Mouse (Mus musculus): ENCODE measurements around the gene Tacc3.

Gene Tacc3

DNA sequence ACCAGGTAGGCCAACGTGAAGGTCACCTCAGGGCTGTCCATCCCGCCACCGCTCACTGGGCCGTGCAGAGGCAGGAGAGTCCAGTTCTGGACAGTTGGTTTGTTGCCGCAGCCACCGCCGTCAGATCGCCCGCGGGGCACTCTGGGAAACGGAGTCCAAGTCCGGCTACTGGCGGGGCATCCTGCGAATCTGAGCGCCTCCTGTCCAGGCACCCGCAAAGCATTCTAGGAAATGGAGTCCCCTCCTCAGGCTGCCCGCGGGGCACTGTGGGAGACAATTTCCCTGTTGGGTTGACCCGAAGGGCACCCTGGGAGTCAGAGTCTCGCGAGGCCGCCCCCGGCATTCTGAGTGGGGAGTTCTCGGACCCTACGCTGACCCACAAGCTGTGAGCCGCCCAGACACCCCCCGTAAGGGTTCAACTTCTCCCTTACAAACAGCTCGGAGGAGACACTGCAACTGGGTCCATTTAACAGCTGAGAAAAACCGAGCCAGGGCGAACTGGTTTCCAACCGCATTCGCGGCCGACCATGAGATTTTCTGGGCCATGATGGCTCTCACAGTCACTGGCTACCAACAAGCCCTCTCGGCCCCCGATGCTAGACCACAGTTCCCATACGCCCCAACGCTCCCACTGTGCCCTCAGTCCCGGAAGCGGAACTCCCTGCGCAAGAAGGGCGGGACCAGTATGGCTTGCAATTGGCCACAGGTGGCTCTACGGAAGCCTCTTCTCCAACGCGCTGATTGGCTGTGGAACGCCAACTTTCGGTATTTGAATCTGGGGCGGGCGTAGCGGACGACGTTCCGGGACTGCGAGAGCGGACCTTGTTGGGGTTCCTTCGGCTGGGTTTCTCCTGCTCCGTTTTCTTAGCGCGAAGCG is at the start of gene Tacc3, which contains the start of gene Tmem129:
Gene Tacc3, plus strand, starts transcription at position 342 of the 877 bp plus-strand sequence.
Gene Tmem129, minus strand, starts transcription at position 630 of the 877 bp plus-strand sequence.
- DNase-seq (ENCODE audit: low spot score): peak; percentile 99

DNA sequence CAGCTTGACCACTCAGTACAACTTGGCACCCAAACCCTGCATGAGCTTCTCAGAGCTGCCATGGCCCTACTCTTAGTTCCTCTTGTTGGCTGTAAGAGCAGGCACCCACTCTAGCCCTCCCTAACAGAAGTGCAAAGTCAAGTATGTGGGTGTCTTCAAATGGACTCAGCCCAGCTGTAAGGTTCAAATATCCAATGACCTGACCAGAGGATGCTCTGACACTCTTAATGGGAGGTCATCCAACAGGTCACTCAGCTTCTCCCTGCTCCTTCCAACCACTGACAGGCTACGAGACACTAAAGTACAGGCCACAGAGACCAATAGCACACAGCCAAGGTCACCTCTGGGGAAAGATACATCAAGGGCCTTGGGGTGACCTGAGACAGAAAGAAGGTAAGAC is 48.7 kb upstream of the Tacc3 start:
- no peak for DNase-seq (ENCODE audit: low spot score)

GRCm38 (mm10) chr5:33611795-33612194 is 46.1 kb upstream of the Tacc3 start:
- DNase-seq (ENCODE audit: low spot score): no peak

DNA sequence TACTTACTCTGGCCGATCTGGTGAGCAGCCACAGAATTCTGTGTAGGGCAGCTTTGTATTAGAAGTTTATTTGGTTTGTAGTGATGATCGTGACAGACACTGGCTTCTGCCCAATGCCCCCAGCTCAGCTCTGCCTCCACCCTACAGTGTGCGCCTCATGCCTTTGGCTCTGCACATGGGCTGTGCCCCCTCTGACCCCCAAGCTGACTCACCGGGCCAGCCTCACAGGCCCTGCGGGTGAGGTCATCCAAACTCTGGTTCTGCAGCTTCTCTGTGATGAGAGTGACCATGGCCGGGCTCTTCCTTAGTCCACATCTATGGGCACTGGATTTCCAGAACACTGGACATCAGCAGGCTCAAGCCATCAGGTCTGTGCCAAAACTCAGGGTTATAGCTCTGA is 43.5 kb upstream of the Tacc3 start:
- DNase-seq (ENCODE audit: low spot score): no peak

GRCm38 (mm10) chr5:33622671-33623070 is 35.3 kb upstream of the Tacc3 start:
- no peak for DNase-seq (ENCODE audit: low spot score)

DNA sequence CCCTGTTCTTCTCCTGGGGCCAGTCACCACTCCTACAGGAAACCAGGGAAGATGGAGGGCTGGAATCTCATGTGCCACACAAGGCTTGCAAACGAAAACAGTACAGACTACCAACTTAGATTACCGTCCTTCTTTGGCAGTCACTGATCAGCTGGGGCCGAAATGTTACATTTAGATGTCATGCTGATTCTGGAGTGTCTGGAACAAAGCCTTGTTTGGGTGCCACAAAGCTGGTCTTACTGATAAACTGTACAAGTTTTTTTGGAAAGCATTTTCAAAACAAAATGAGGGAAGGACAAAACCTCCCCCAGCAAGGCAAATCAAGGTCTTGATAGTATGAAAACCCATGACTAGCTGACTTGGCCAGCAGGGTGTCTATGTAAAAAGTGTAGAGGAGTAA is 34.2 kb upstream of the Tacc3 start:
- DNase-seq (ENCODE audit: low spot score): no peak

DNA sequence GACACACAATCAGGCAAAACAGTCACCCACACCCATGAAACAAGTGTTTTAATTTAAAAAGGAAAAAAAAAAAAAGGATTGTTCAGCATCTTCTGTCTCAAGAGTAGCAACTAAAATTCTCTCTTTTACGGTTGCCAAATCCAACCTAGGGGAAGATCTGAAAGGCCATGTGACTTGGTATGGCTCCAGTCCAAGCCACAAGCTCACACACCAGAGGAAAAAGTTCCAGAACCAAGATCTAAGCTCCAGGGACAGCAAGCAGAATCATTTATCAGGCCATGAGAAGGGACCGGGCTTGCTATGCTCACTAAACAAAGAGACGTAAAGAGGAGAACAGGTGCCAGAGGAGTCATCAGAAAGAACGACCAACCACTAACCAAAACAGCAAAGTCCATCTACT is 30.0 kb upstream of the Tacc3 start:
- DNase-seq (ENCODE audit: low spot score): peak; percentile 9

DNA sequence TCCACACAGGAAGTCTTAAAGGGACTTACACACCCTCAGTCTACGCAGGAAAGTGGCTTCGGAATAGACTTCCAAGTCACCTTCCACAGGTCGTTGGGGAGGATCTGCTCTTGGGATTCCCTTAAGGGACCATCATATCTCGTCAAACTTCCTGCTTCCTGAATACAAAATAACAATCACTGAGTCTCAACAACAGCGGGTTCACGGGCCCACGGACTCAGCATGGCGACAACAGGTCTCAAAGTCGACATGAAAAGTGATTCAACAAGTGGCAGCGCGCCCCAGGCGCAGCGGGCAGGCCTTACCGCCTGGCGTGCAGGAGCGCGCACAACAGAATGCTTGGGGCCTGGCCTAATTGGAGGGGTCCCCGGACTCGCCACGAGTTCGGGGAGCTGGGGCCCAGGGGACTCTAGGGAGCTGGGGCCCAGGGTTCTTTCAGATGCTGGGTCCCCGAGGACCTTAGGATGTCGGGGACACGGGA is 29.1 kb upstream of the Tacc3 start:
- DNase-seq (ENCODE audit: low spot score): peak; percentile 68

GRCm38 (mm10) chr5:33629301-33629987 is 28.5 kb upstream of the Tacc3 start, which contains the start of the genes Fam53a and Gm9903:
Gene Fam53a, minus strand, starts transcription at chr5:33629635.
Gene Gm9903, plus strand, starts transcription at chr5:33629925.
- DNase-seq (ENCODE audit: low spot score): peak; percentile 97

DNA sequence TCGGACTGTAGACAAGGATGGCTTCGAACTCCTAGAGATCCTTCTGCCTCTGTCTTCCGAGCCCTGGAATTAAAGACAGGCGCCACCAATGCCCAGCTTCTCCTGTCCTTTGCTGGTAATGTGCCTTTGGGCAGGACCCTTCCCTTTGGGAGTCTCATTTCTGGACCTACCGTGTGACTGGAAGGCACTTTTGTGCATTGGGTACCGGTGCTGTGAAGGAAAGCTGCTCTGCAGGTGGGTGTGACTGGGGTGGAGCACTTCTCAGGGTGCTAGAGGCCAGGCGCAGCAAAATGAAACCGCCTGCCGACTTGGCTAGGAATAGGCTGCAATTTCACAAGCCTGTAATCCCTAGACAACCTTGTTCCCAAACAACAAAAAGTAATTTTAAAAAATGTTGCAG is 27.9 kb upstream of the Tacc3 start:
- no peak for DNase-seq (ENCODE audit: low spot score)

DNA sequence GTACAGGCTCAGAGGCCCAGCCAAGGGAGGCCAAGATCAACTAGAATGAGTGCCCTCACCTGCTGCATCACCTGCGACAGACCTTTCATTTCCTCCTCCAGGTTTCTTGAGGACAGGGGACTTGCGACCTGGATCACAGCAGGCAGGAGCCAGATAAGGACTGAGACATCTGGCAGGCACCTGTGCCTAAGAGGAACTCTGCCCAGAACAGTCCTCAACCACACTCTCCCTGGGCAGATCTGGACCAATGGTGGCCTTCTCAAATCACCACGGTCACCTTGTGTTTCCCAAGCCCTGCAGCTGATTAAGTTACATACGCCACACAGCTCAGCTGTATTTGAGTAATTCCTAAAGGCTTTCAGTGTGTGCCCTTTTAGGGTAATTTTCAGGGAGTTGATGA is 27.3 kb upstream of the Tacc3 start:
- no peak for DNase-seq (ENCODE audit: low spot score)

DNA sequence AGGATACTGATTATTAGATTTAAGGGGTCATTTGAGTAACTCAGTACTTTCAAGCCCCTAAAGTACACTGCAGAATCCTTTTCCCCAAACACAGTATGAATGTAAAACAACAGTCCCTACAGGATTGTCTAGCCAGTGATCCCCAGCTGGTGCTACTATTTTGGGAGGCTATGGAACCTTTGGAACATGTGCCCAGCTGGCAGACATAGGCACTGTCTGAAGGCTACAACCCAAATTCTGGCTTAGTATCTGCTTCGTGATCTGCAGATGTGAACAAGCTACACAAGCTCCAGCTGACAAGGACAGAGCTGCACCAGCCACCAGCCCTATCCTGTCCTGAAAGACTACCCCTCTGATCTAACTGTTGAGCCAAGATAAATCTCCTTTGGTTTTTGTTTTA is 25.4 kb upstream of the Tacc3 start:
- DNase-seq (ENCODE audit: low spot score): no peak

GRCm38 (mm10) chr5:33635361-33635760 is 22.6 kb upstream of the Tacc3 start:
- DNase-seq (ENCODE audit: low spot score): no peak

GRCm38 (mm10) chr5:33637606-33638350 is 20.1 kb upstream of the Tacc3 start:
- no peak for DNase-seq (ENCODE audit: low spot score)

- DNase-seq (ENCODE audit: low spot score): no peak
Measured at GRCm38 (mm10) chr5:33638826-33639225, 19.1 kb upstream of the Tacc3 start.

GRCm38 (mm10) chr5:33640652-33641051 is 17.3 kb upstream of the Tacc3 start:
- DNase-seq (ENCODE audit: low spot score): peak; percentile 71

DNA sequence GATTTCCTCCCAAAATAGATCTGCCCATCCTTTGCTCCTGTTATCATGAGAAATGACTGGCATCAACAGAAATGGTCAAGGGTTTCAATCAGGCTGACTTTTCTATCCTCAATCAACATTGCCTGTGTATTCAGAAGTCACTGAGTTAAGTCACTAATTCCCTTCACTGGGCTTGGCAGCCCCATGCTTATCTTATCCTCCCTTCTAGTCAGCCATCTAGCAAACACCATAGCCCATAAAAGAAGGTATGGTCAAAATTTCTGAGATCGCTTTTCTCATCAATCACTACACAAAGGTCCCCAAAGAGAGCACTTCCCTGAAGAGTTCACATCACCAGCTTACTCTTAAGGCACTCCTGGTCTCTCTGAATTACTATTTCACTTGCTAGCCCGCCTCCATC is 6.9 kb upstream of the Tacc3 start:
- DNase-seq (ENCODE audit: low spot score): no peak

DNA sequence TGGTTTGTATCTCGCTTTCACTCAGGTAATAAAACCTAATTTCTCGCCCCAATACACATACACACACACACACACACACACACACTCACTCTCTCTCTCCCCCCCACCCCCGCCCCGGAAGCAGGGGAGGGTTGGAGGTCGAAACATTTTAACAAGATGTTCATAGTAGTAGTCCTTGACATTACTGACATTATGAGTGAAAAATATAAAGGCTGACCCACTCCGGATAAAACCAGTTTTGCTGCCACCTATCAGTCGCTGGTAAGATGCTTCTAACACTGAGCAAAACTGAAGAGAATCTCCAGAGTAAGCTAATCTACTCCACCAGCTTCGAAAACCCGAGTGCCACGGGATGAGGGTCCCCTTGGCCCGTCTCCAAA is 6.4 kb upstream of the Tacc3 start:
- peak; percentile 44 for DNase-seq (ENCODE audit: low spot score)

GRCm38 (mm10) chr5:33651921-33652782 is 5.8 kb upstream of the Tacc3 start, which contains the start of gene Slbp:
Gene Slbp, minus strand, starts transcription at chr5:33652574.
- DNase-seq (ENCODE audit: low spot score): peak; percentile 97

- DNase-seq (ENCODE audit: low spot score): no peak
Measured at GRCm38 (mm10) chr5:33652783-33653173, 5.2 kb upstream of the Tacc3 start.

DNA sequence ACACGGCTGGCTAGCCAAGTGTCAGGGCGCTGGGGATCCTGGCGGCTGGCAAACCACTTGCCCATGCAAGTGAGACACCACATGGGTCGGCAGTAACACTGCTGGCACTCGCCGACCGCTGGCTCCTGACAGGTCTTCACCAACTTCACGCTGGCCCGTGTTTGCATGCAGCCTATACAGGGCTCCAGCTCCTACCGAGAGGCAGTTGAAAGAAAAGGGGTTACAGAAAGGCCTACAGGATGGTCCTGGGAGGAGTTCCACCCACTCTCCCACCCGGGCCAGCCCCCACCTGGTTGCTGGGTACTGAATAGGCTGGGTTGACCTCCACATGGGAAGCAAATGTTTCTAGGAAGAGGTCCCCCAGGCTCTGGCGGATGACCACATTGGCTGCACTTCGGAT is 3.5 kb upstream of the Tacc3 start:
- DNase-seq (ENCODE audit: low spot score): no peak

Data from embryo, embryonic 10.5 days (tissue).